Mouse (Mus musculus) lung, adult 2 months (tissue): ENCODE measurements around the gene Ppp2r5c.

ENCODE experiments used
- CTCF ChIP-seq: fragments of 200-500 bp; IDR thresholded peaks from 2 replicates; pipeline ENCODE4 v1.5.1; 2011; ENCODE audit warnings: mild to moderate bottlenecking, low read length, control low read depth; ENCODE audit not compliant: insufficient read depth
- POLR2A ChIP-seq: fragments of 200-500 bp; IDR thresholded peaks from 2 replicates; pipeline ENCODE4 v1.6.1; 2011; ENCODE audit warnings: low read depth, mild to moderate bottlenecking, control low read depth, low read length, borderline replicate concordance; ENCODE audit errors: extremely low read depth

DNA sequence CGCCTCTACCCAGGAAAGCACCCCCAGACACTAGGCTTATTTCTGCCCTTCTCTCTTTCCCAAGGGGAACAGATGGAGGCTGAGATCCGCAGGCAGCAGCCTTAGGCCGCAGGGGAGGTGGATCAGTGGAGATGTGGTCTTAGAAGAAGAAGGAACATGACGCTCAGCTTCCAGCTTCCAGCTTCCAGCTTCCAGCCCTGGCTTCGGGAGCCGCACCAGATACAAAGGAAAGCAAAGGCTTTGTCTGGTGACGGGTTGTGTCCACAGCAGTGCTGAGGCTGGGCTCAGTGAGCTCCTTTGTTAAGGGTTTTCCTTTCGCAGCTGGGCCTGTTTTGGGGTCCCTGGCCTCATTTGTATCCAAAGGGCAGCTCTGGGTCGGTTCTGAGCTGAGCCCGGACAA lies 16.9 kb upstream of the Ppp2r5c start:
- TF ChIP-seq CTCF (no peak), POLR2A (no peak)
